Mouse (Mus musculus) kidney, adult 9 months (tissue): Measurements from ENCODE around the gene Pdzrn3.

ENCODE experiments used
- DNase-seq: peaks from one replicate; pipeline ENCODE4 v3.0.0; 2022

Gene Pdzrn3

GRCm38 (mm10) chr6:101287566-101288173 is 90.0 kb downstream of the Pdzrn3 start:
- no peak for DNase-seq

DNA sequence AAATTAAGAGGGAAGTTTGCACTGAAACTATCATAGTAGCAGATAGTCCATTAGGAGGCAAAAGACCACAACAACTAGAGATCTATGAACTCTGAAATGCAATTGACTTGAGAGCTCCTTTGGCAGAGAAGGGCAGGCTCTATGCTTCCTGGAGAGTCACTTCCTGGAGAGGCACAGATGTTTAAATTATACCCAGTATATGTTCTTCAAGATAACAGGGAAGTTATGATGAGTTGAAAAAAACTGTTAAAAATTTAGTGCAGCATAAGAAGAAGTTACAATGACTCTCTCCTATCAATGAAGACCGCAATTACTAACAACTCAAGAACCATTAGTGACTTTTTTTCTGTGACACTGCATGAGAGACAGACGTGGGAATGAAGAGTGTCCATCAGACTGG is 90.6 kb downstream of the Pdzrn3 start:
- DNase-seq = no peak

- DNase-seq = no peak
These were observed 93.2 kb downstream of the Pdzrn3 start for GRCm38 (mm10) chr6:101284368-101284955.

GRCm38 (mm10) chr6:101283891-101284290 is 93.8 kb downstream of the Pdzrn3 start:
- no peak for DNase-seq

- no peak for DNase-seq
These were observed 96.1 kb downstream of the Pdzrn3 start for GRCm38 (mm10) chr6:101281644-101282043.

- DNase-seq = no peak
These were observed 96.9 kb downstream of the Pdzrn3 start for GRCm38 (mm10) chr6:101280811-101281218.

- DNase-seq = peak; percentile 40
These were observed 99.3 kb downstream of the Pdzrn3 start for GRCm38 (mm10) chr6:101278286-101278932.

DNA sequence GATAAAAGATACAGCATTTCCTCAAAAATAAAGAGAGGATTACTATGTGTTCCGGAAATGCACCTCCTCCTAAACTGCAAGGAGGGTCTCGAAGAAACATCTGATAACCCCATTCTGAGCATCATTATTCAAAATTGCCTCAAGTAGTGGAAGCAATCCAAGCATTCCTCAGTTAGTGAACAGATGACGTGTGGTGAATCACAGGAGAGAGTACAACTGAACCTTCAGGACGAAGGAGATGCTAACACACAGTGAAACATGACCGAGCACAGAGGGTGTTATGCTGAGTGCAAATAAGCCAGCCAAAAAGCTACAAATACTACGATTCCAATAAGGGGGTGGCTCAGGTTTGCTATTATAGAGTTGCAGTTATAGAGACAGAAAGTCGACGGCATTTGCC is 101.4 kb downstream of the Pdzrn3 start:
- no peak for DNase-seq

DNA sequence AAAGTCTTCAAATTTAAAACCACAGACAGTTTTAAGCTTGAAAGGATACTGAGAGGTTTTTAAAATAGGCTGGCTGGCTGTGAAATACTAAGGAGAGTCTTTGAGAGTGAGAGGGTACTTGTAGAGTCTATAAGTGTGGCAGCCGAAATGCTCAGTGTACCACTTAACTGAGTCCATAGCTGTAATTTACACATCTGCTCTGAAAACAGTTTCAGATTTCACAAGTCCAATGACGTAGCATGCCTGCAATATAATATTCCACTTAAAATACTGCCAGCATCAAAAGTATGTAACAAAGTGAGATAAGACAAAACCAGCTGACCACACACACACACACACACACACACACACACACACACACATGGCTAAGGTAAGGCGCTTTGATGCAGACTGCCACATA is 101.9 kb downstream of the Pdzrn3 start:
- no peak for DNase-seq

- DNase-seq = no peak
These were observed 102.9 kb downstream of the Pdzrn3 start for GRCm38 (mm10) chr6:101274846-101275245.

GRCm38 (mm10) chr6:101272256-101272655 is 105.4 kb downstream of the Pdzrn3 start:
- no peak for DNase-seq

- peak; percentile 95 for DNase-seq
These were observed 106.1 kb downstream of the Pdzrn3 start for GRCm38 (mm10) chr6:101271378-101272135.

GRCm38 (mm10) chr6:101270095-101270826 is 107.4 kb downstream of the Pdzrn3 start:
- peak; percentile 50 for DNase-seq

GRCm38 (mm10) chr6:101269335-101270094 is 108.2 kb downstream of the Pdzrn3 start:
- DNase-seq = no peak

- no peak for DNase-seq
These were observed 109.4 kb downstream of the Pdzrn3 start for GRCm38 (mm10) chr6:101268266-101268665.

DNA sequence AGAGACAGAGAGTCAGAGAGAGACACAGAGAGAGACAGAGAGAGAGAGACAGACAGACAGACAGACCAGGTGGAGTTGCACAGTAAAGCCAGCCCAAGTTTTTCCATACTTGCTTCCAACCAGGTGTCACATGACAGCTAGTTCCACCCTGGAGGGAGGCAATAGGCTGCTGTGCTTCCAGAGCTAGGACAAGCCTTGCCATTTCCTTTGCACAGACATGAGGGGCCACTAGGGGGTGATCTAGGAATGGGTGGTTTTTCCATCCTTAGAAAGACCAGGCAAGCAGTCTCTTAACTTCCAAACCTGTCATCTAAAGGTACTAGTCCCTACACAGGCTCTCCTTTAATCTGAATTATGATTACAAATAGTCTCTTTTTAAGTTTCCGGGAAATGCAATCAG is 110.9 kb downstream of the Pdzrn3 start:
- peak; percentile 88 for DNase-seq

- no peak for DNase-seq
These were observed 114.2 kb downstream of the Pdzrn3 start for GRCm38 (mm10) chr6:101263544-101263943.

GRCm38 (mm10) chr6:101261513-101261912 is 116.2 kb downstream of the Pdzrn3 start:
- DNase-seq = peak; percentile 38

DNA sequence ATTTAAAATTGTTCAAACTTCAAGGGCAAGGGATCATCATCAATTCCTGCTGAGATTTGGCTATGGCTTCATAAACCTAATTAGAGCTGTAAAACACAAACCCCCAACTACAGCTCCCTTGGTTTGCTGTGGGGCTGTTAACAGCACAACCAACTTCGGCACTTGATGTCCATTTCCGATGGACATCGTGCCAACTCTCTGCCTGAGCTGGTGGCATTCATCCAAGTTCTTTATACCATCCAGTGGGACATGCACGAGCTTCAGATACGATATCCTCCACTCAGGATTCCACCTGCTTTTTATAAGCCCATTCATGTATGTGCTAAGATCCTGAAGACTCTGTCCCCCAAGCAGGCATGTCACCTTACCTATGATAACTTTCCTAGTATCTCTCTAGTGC is 118.3 kb downstream of the Pdzrn3 start:
- no peak for DNase-seq

- no peak for DNase-seq
These were observed 120.3 kb downstream of the Pdzrn3 start for GRCm38 (mm10) chr6:101257418-101257817.

DNA sequence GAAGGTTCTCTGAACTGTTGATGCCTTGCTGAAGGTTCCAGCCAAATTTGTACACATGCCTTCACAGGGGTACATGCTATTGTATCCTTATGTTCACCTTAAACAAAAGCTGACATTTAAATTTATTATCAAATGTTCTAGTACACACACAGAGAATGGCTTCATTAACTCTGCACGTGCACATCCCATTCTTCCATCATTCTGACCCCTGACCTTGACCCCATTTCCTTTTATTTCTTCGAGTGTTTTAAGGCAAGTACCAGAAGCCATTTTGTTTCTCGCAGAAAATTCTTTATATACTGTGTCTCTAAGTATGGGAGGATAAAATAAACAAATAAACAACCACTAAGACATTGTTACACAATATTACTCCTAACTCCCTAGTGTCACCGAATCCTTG is 123.0 kb downstream of the Pdzrn3 start:
- no peak for DNase-seq

- DNase-seq = no peak
These were observed 125.6 kb downstream of the Pdzrn3 start for GRCm38 (mm10) chr6:101251916-101252603.
